Mouse (Mus musculus): ENCODE measurements at regions not wholly inside any gene's neighbourhood (a gene's known extent, or its start where the extent isn't known, plus 50 kb on each side); places are given as distances from the start of the nearest gene placed in this dataset.

DNA sequence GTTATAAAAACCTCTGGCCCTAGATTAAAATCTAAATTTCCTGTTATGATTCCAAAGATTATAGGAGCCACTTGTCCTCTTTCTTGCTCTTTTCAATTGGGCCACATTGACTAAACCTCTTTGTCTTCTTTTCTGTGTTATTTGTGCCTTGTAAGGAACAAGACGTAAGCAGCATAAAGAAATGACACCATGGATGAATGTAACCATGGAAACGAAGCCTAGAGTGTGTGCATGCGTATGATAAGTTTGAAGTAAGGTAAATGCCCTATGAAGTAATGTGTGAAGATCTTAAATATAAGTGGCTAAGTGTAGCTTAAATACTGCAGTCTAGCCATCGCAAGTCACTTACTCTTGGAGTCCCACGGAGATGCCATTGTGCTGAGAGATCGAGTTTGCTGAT, 177.4 kb upstream of the Slc7a14 start:
- H3K27ac ChIP-seq (ENCODE audit: insufficient read depth, low read depth, low read length, poor library complexity, severe bottlenecking), result no peak overlapping the region

DNA sequence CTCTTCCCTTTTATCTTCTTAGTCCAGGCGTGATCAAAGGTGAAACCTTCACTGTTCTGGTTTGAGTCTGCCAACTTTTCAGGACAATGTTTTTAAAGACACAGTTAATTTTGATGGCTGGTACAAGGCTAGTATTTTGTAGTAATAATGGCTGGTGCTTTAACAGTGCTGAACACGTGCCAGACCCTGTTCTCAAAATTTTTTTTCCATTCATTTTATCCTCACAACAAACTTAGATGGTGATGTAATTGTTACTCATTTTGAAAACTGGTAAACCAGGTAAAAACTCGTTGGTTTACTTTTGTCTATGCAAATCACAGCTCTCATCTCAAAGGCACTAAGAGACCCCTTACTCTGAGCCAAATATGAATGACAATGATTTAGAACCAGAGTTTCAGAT, 171.8 kb upstream of the Slc7a14 start:
- H3K36me3 ChIP-seq (ENCODE audit: control insufficient read depth, insufficient read depth, low read length, poor library complexity, severe bottlenecking), result no peaks in the 10 kb centered on the region
- H3K4me3 ChIP-seq (ENCODE audit: insufficient read depth in 1 of 2, low read depth in 1 of 2, low read length in 2 of 2, poor library complexity in 1 of 2, severe bottlenecking in 1 of 2), result no peak overlapping the region
- no peak overlapping the region for H3K9ac ChIP-seq (ENCODE audit: insufficient read depth, low read depth, low read length, poor library complexity, severe bottlenecking)
- TF ChIP-seq MAFK (IDR thresholded peaks at IDR 0.05; ENCODE audit: insufficient read depth, low read depth, low read length), result no peak
- no peak for DNase-seq (ENCODE audit: low read depth, low spot score)
- no peaks in the 10 kb centered on the region for H3K4me1 ChIP-seq (ENCODE audit: control insufficient read depth in 2 of 2, insufficient read depth in 2 of 2, low read length in 2 of 2, poor library complexity in 1 of 2)
- in situ Hi-C loops (cut with MboI; ENCODE audit: low sequenced_read_pairs in 2 of 2, unreplicated experiment in 2 of 2), result no loop called here
- no peak overlapping the region for H3K27ac ChIP-seq (ENCODE audit: insufficient read depth, low read depth, low read length, poor library complexity, severe bottlenecking)
- H3K9me3 ChIP-seq (ENCODE audit: control insufficient read depth, insufficient read depth, low read depth, low read length), result no peaks in the 10 kb centered on the region

More for the DNA sequence above, 177.4 kb upstream of the Slc7a14 start:
- in situ Hi-C loops (cut with MboI; ENCODE audit: low sequenced_read_pairs in 2 of 2, unreplicated experiment in 2 of 2), result no loop called here
- TF ChIP-seq ZC3H11A (IDR thresholded peaks at IDR 0.05; ENCODE audit: borderline replicate concordance, low read depth, low read length) (no peak), HCFC1 (IDR thresholded peaks at IDR 0.05; ENCODE audit: borderline replicate concordance, insufficient read depth, low read length) (no peak), ZNF384 (IDR thresholded peaks at IDR 0.05; ENCODE audit: low read depth, low read length) (no peak), MAFK (IDR thresholded peaks at IDR 0.05; ENCODE audit: insufficient read depth, low read depth, low read length) (no peak), CHD2 (IDR thresholded peaks at IDR 0.05; ENCODE audit: low read depth, low read length) (no peak)
- Histone ChIP-seq H3K9ac (ENCODE audit: insufficient read depth, low read depth, low read length, poor library complexity, severe bottlenecking) (no peak overlapping the region), H3K9me3 (ENCODE audit: control insufficient read depth, insufficient read depth, low read depth, low read length) (no peaks in the 10 kb centered on the region), H3K4me3 (ENCODE audit: insufficient read depth in 1 of 2, low read depth in 1 of 2, low read length in 2 of 2, poor library complexity in 1 of 2, severe bottlenecking in 1 of 2) (no peak overlapping the region), H3K36me3 (ENCODE audit: control insufficient read depth, insufficient read depth, low read length, poor library complexity, severe bottlenecking) (no peaks in the 10 kb centered on the region), H3K4me1 (ENCODE audit: control insufficient read depth in 2 of 2, insufficient read depth in 2 of 2, low read length in 2 of 2, poor library complexity in 1 of 2) (no peaks in the 10 kb centered on the region)
- DNase-seq (ENCODE audit: low read depth, low spot score), result no peak

DNA sequence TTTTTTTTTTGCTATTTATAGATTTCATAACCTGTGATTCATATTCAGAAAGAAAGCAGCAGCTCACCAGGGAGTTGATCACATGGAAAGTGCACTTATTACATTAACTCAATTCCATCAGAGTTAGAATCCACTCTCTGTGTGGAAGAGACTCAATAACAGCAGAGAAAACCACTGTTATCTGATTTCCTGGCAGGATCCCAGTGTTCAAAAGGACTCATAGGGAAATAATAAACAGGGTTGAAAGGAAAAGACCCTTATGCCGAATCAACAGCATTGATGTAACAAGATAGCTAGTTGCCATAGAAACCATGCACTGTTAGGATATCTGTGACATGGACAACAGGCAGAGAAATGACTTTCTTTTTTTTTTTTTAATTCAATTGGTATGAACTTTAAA, 157.7 kb upstream of the Slc7a14 start:
- H3K9me3 ChIP-seq (ENCODE audit: control insufficient read depth, insufficient read depth, low read depth, low read length), result no peaks in the 10 kb centered on the region
- in situ Hi-C loops (cut with MboI; ENCODE audit: low sequenced_read_pairs in 2 of 2, unreplicated experiment in 2 of 2), result no loop called here
- H3K4me3 ChIP-seq (ENCODE audit: insufficient read depth in 1 of 2, low read depth in 1 of 2, low read length in 2 of 2, poor library complexity in 1 of 2, severe bottlenecking in 1 of 2), result no peak overlapping the region
- H3K27ac ChIP-seq (ENCODE audit: insufficient read depth, low read depth, low read length, poor library complexity, severe bottlenecking), result no peak overlapping the region
- H3K9ac ChIP-seq (ENCODE audit: insufficient read depth, low read depth, low read length, poor library complexity, severe bottlenecking), result no peak overlapping the region
- TF ChIP-seq ZC3H11A (IDR thresholded peaks at IDR 0.05; ENCODE audit: borderline replicate concordance, low read depth, low read length), result no peak
- no peaks in the 10 kb centered on the region for H3K4me1 ChIP-seq (ENCODE audit: control insufficient read depth in 2 of 2, insufficient read depth in 2 of 2, low read length in 2 of 2, poor library complexity in 1 of 2)
- no peaks in the 10 kb centered on the region for H3K36me3 ChIP-seq (ENCODE audit: control insufficient read depth, insufficient read depth, low read length, poor library complexity, severe bottlenecking)
- no peak for DNase-seq (ENCODE audit: low read depth, low spot score)

DNA sequence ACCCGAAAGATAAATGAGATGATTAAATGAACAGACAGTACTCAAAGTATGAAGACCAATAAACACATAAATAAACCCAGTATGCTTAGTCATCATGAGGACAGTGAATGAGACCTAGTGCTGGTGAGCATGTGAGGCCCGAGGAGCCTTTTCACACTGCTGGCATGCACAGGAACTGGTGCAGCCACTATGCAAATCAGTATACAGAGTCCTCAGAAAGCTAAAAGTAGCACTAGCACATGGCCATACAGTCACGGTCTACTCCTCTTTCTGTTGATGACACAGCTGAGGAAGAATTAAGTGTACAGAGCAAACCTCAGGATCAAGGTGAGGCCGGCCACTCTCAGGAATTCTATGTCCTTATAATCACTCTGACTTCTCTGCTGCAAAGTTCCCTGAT, 154.1 kb upstream of the Slc7a14 start:
- no peak for DNase-seq (ENCODE audit: low read depth, low spot score)
- no peaks in the 10 kb centered on the region for H3K4me1 ChIP-seq (ENCODE audit: control insufficient read depth in 2 of 2, insufficient read depth in 2 of 2, low read length in 2 of 2, poor library complexity in 1 of 2)
- H3K4me3 ChIP-seq (ENCODE audit: insufficient read depth in 1 of 2, low read depth in 1 of 2, low read length in 2 of 2, poor library complexity in 1 of 2, severe bottlenecking in 1 of 2), result no peak overlapping the region
- no peak overlapping the region for H3K9ac ChIP-seq (ENCODE audit: insufficient read depth, low read depth, low read length, poor library complexity, severe bottlenecking)
- in situ Hi-C loops (cut with MboI; ENCODE audit: low sequenced_read_pairs in 2 of 2, unreplicated experiment in 2 of 2), result no loop called here
- 0 out of 2 replicates have a peak, but pooled peaks have one; percentile 15 for TF ChIP-seq MAFK (IDR thresholded peaks at IDR 0.05; ENCODE audit: insufficient read depth, low read depth, low read length)
- no peak for TF ChIP-seq HCFC1 (IDR thresholded peaks at IDR 0.05; ENCODE audit: borderline replicate concordance, insufficient read depth, low read length)
- no peak overlapping the region for H3K27ac ChIP-seq (ENCODE audit: insufficient read depth, low read depth, low read length, poor library complexity, severe bottlenecking)
- H3K36me3 ChIP-seq (ENCODE audit: control insufficient read depth, insufficient read depth, low read length, poor library complexity, severe bottlenecking), result no peaks in the 10 kb centered on the region
- no peaks in the 10 kb centered on the region for H3K9me3 ChIP-seq (ENCODE audit: control insufficient read depth, insufficient read depth, low read depth, low read length)

DNA sequence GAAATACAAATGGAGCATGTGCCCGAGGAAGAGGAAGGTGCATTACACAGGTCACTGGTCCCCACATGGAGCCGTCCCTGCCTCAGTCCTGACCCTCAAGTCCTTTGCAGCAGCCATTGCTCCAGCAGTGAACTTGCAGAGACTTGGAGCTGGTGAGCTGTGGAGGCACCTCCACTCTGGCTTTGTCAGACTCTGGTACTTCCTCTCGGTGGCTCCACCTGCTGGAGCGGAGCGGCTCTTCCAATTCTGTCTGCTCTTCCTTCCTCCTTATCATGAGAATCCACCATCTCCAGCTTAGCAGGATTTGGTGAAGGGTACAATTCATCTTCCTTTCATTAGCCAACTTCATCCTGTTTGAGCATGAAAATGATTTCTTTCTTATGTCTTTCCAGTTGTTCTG, 149.3 kb upstream of the Slc7a14 start:
- TF ChIP-seq HCFC1 (IDR thresholded peaks at IDR 0.05; ENCODE audit: borderline replicate concordance, insufficient read depth, low read length) (no peak), ZC3H11A (IDR thresholded peaks at IDR 0.05; ENCODE audit: borderline replicate concordance, low read depth, low read length) (no peak; the same call in 1 of the 2 replicates), MAFK (IDR thresholded peaks at IDR 0.05; ENCODE audit: insufficient read depth, low read depth, low read length) (no peak), CHD2 (IDR thresholded peaks at IDR 0.05; ENCODE audit: low read depth, low read length) (no peak), ZNF384 (IDR thresholded peaks at IDR 0.05; ENCODE audit: low read depth, low read length) (no peak)
- Histone ChIP-seq H3K9ac (ENCODE audit: insufficient read depth, low read depth, low read length, poor library complexity, severe bottlenecking) (no peak overlapping the region), H3K4me1 (ENCODE audit: control insufficient read depth in 2 of 2, insufficient read depth in 2 of 2, low read length in 2 of 2, poor library complexity in 1 of 2) (no peaks in the 10 kb centered on the region), H3K9me3 (ENCODE audit: control insufficient read depth, insufficient read depth, low read depth, low read length) (no peaks in the 10 kb centered on the region; the same call in 1 of the 2 replicates), H3K4me3 (ENCODE audit: insufficient read depth in 1 of 2, low read depth in 1 of 2, low read length in 2 of 2, poor library complexity in 1 of 2, severe bottlenecking in 1 of 2) (no peak overlapping the region), H3K27ac (ENCODE audit: insufficient read depth, low read depth, low read length, poor library complexity, severe bottlenecking) (no peak overlapping the region), H3K36me3 (ENCODE audit: control insufficient read depth, insufficient read depth, low read length, poor library complexity, severe bottlenecking) (no peaks in the 10 kb centered on the region)
- DNase-seq (ENCODE audit: low read depth, low spot score), result peak; percentile 45
- in situ Hi-C loops (cut with MboI; ENCODE audit: low sequenced_read_pairs in 2 of 2, unreplicated experiment in 2 of 2), result no loop called here

All from ES-E14 (cell line).